7 mouse cellular contexts compared by ENCODE assay signal in the genomic region with DNA sequence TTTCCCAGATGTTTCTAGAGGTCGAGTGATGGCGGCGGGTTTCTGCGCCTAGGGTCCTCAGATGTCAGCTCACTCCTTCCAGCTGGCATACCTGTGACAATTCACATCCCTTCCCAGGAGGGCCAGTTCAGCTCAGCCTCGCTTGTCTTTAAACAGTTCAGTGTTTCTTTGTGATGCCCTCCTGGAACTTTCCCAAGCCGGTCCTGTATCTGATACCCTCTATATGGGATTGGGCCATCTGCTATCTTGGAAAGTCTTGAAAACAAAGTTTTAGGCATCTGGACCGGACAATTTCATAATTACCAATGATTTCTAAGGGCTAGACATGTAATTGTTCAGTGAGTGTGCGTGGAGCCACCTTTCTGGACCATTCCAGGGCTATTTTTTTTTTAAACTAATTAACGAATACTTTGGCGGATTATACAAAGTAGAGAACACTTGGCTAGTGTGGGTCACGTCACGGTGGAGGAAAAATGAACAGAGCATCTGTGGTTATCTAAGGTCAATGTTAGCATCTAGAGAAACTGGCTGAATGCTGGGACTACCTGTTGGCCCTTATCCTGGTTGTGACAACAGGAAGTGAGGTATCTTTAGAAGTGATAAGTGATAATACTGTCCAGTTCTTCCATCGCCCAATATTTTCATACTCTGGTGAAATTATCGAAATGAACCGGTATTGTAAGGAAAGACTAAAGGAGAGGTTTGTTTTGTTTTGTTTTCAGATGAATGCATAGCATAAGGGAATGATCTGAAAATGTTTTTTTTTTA. TPM values are rescaled to one million over a fixed set of nuclear protein-coding genes. Genes with fewer than 3 reads are reported as not detected.
DNase-seq lines count a peak whose midpoint lies in the region; ATAC-seq and TF ChIP-seq lines count a peak whose summit lies in the region.

No protein-coding gene starts in this region.

- H3K9ac ChIP-seq in forebrain, embryonic 13.5 days = peak overlapping the region; percentile 99
- peak overlapping the region; percentile 94 for H3K9ac ChIP-seq in liver, embryonic 11.5 days (ENCODE audit: low read depth, low read length)

- no peak for DNase-seq in testis, postnatal 14 days (ENCODE audit: low spot score)
- DNase-seq in liver, embryonic 11.5 days (ENCODE audit: low spot score) = no peak
- peak; percentile 65 for DNase-seq in testis, postnatal 10 days (ENCODE audit: low spot score)
- DNase-seq in right cerebral cortex, postnatal 14 days = no peak
- no peak for DNase-seq in right cerebral cortex, postnatal 36 days (ENCODE audit: low spot score in 2 of 2)

- no peaks in the 10 kb centered on the region for H3K9me3 ChIP-seq in forebrain, embryonic 13.5 days (replicated peaks)
- no peaks in the 10 kb centered on the region for H3K9me3 ChIP-seq in liver, embryonic 11.5 days (ENCODE audit: control insufficient read depth, low read length)

- H3K4me2 ChIP-seq in forebrain, embryonic 13.5 days = peak overlapping the region; percentile 86
- peak overlapping the region; percentile 94 for H3K4me2 ChIP-seq in liver, embryonic 11.5 days

- no peak; the same call in 1 of the 2 replicates for ATAC-seq in forebrain, embryonic 13.5 days
- ATAC-seq in liver, embryonic 11.5 days (replicated peaks; ENCODE audit: low FRiP score) = no peak

- no peak for TF ChIP-seq POLR2A in testis, adult 2 months (IDR thresholded peaks at IDR 0.05; ENCODE audit: control insufficient read depth, low read depth, low read length)

- peaks cover 1% of the 10 kb centered on the region for H3K36me3 ChIP-seq in testis, adult 2 months (ENCODE audit: control insufficient read depth, insufficient read depth, low read length)
- peaks cover 17% of the 10 kb centered on the region for H3K36me3 ChIP-seq in forebrain, embryonic 13.5 days (ENCODE audit: poor library complexity, severe bottlenecking)
- peaks cover 10% of the 10 kb centered on the region; the same call in 1 of the 2 replicates for H3K36me3 ChIP-seq in liver, embryonic 11.5 days (ENCODE audit: control insufficient read depth, insufficient read depth, low read length)

- WGBS in forebrain, embryonic 13.5 days = 19% methylated on average over 15 of the region's 15 CpGs
- 26% methylated on average over 15 of the region's 15 CpGs for WGBS in liver, embryonic 11.5 days

- peak overlapping the region; percentile 93 for H3K4me3 ChIP-seq in testis, adult 2 months (ENCODE audit: control insufficient read depth, low read depth, low read length)
- peak overlapping the region; percentile 88 for H3K4me3 ChIP-seq in forebrain, embryonic 13.5 days
- H3K4me3 ChIP-seq in liver, embryonic 11.5 days (ENCODE audit: low read depth, low read length) = peak overlapping the region; percentile 92

- H3K4me1 ChIP-seq in testis, adult 2 months (ENCODE audit: control insufficient read depth, insufficient read depth, low read length) = peaks cover 6% of the 10 kb centered on the region
- H3K4me1 ChIP-seq in forebrain, embryonic 13.5 days = peaks cover 37% of the 10 kb centered on the region
- H3K4me1 ChIP-seq in liver, embryonic 11.5 days (replicated peaks; ENCODE audit: control insufficient read depth, insufficient read depth, low read length) = peaks cover 18% of the 10 kb centered on the region

- no peaks in the 10 kb centered on the region for H3K27me3 ChIP-seq in testis, adult 2 months (ENCODE audit: control insufficient read depth, insufficient read depth, low read length)
- no peaks in the 10 kb centered on the region for H3K27me3 ChIP-seq in forebrain, embryonic 13.5 days
- no peaks in the 10 kb centered on the region for H3K27me3 ChIP-seq in liver, embryonic 11.5 days (replicated peaks; ENCODE audit: control insufficient read depth, insufficient read depth, low read length)

- no peak for TF ChIP-seq CTCF in testis, adult 2 months (IDR thresholded peaks at IDR 0.05; ENCODE audit: control insufficient read depth, insufficient read depth, insufficient replicate concordance, low read depth, low read length)

- H3K27ac ChIP-seq in testis, adult 2 months (ENCODE audit: control insufficient read depth, insufficient read depth, low read depth, low read length) = peak overlapping the region; percentile 85
- peak overlapping the region; percentile 100 for H3K27ac ChIP-seq in forebrain, embryonic 13.5 days
- H3K27ac ChIP-seq in liver, embryonic 11.5 days (ENCODE audit: low read depth, low read length) = peak overlapping the region; percentile 96

RNA-seq across cellular contexts. Expression of gene Smarce1, which starts 0.4 kb away (rescaled TPM):
- 18.5 and 18.8 TPM in 2 replicates for polyA plus RNA-seq in testis, adult 2 months (2012; rRNA removed)
- polyA plus RNA-seq in forebrain, embryonic 13.5 days (2015; fragmentation: Nextera tagmentation; extraction: Ambion mirVana) = 375 and 388 TPM in 2 replicates
- 145 and 150 TPM in 2 replicates for polyA plus RNA-seq in liver, embryonic 11.5 days (2014; fragmentation: Nextera tagmentation; extraction: Ambion mirVana)

RNA-seq across cellular contexts. Expression of gene Krt222, which starts 12.7 kb away (rescaled TPM):
- 0.12 TPM in 1 of 2 replicates, not detected in the other for polyA plus RNA-seq in testis, adult 2 months (2012; rRNA removed)
- polyA plus RNA-seq in forebrain, embryonic 13.5 days (2015; fragmentation: Nextera tagmentation; extraction: Ambion mirVana) = 0.97 and 1.4 TPM in 2 replicates
- 0.14 and 0.61 TPM in 2 replicates for polyA plus RNA-seq in liver, embryonic 11.5 days (2014; fragmentation: Nextera tagmentation; extraction: Ambion mirVana)

RNA-seq across cellular contexts. Expression of gene Krt24, which starts 53.8 kb away (rescaled TPM):
- polyA plus RNA-seq in testis, adult 2 months (2012; rRNA removed) = 0.15 TPM in 1 of 2 replicates, not detected in the other
- polyA plus RNA-seq in forebrain, embryonic 13.5 days (2015; fragmentation: Nextera tagmentation; extraction: Ambion mirVana) = not detected in 2 replicates
- not detected in 2 replicates for polyA plus RNA-seq in liver, embryonic 11.5 days (2014; fragmentation: Nextera tagmentation; extraction: Ambion mirVana)
